Mouse (Mus musculus): Measurements from ENCODE around the gene Rnf144b. TPM values are rescaled to one million over a fixed set of nuclear protein-coding genes. Genes with fewer than 3 reads are reported as not detected.

The Rnf144b gene
- total RNA-seq, 2 experiments from 2014 or later = 25.6 to 25.9 TPM

- peak; percentile 58 for ATAC-seq (ENCODE audit: poor library complexity, severe bottlenecking)
Observed at GRCm38 (mm10) chr13:47121333-47121889, 1.0 kb upstream of the Rnf144b start.

- ATAC-seq (ENCODE audit: poor library complexity, severe bottlenecking) = no peak
Observed at GRCm38 (mm10) chr13:47124449-47124848, 2.0 kb downstream of the Rnf144b start.

- no peak for ATAC-seq (ENCODE audit: poor library complexity, severe bottlenecking)
Observed at GRCm38 (mm10) chr13:47124986-47125385, 2.5 kb downstream of the Rnf144b start.

- ATAC-seq (ENCODE audit: poor library complexity, severe bottlenecking) = no peak
Observed at GRCm38 (mm10) chr13:47125595-47125994, 3.1 kb downstream of the Rnf144b start.

DNA sequence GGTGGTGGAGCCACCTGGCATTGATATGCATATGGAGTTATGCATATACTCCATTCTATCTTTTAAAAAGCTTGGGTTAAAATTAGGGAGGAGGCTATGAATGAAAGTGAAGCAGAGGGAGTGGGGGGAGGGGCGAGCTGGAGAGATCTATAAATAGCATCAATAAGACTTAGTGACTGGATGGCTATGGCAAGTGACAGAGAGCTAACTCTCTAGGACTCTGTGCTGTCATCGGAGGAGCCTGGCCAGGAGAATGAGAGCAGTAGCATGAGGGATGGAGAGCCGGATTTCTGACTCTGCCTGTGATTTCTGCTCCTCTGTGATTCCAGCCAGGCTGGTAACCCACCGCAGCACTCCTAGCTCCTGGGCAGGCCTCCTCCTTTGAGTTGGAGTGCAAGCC lies 6.6 kb downstream of the Rnf144b start:
- ATAC-seq (ENCODE audit: poor library complexity, severe bottlenecking) = no peak

- no peak for ATAC-seq (ENCODE audit: poor library complexity, severe bottlenecking)
Observed at GRCm38 (mm10) chr13:47133058-47133457, 10.6 kb downstream of the Rnf144b start.

GRCm38 (mm10) chr13:47134836-47135235 lies 12.4 kb downstream of the Rnf144b start:
- ATAC-seq (ENCODE audit: poor library complexity, severe bottlenecking) = no peak

DNA sequence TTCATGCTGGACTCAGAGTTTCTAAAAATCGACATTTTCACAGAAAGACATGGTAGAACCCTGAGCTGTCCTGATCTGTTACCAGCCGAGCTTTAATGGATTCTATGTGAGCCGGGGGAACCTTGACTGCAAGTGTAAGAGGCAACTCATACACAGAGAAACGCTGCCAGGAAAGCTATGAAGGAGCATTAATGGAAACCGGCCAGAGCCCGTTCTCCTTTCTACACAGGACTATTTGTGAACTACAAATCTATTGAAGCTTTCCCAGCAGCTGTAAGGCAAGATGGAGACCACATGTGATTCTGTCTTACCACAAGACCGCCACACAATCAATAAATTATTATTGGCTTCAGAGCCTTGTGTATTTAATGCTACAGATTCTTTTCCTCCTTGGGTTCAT lies 13.3 kb downstream of the Rnf144b start:
- no peak for ATAC-seq (ENCODE audit: poor library complexity, severe bottlenecking)

DNA sequence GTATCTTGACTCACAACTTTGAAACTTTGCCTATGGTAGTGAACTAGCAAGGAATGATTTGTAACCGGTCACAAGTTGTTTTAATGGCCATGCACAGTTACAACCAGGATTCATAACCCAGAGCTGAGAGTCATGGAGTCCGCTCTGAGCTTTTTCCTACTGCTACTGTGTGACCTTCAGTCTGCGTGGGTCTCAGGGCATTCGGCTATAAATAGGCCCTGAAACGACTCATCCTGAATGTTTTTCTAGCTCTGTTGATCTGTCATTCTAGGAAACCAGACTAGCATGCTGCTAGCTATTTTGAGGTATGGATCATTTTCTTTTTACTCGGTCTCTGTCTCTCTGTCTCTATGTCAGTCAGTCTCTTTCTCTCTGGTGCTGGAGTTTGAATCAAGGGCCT lies 20.3 kb downstream of the Rnf144b start:
- ATAC-seq (ENCODE audit: poor library complexity, severe bottlenecking) = no peak

DNA sequence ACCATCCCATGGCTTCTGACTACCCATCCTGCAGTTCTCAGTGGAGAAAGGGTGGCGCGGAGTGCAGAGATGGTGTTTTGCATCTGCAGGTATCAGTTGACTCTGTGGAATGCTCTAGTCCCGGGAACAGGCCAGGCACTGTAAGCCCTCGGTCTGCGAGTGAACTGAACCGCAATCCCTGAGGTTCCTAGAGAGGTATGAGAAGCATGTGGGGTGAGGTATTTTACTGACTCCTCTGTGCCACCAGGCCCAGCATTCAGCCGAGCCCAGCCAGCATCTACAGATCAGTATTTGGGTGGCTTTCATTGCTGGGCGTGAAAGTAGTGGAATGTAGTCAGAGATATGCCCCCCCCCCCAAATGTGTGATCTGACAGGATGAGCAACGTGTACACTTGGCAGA lies 23.5 kb downstream of the Rnf144b start:
- ATAC-seq (ENCODE audit: poor library complexity, severe bottlenecking) = no peak

- ATAC-seq (ENCODE audit: poor library complexity, severe bottlenecking) = no peak
Observed at GRCm38 (mm10) chr13:47146388-47146787, 23.9 kb downstream of the Rnf144b start.

DNA sequence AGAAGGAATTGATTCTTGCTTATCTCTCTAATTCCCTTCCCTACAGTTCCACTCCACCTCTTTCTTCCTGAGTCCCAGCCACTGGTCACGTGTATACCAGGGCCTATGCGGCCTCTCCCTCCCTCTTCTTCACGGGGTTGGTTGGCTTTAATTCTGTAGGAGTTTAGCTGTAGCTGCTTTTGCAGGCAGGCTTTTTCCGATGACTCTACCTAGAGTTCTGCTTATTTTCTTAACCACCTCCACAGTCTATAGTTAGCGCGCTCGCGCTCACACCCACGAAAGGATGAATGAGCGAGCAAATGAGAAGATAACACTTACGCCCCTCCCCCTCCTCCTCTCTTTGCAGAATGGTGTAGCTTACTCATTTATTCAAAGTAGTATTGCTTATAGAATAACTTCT lies 26.1 kb downstream of the Rnf144b start:
- ATAC-seq (ENCODE audit: poor library complexity, severe bottlenecking) = no peak

DNA sequence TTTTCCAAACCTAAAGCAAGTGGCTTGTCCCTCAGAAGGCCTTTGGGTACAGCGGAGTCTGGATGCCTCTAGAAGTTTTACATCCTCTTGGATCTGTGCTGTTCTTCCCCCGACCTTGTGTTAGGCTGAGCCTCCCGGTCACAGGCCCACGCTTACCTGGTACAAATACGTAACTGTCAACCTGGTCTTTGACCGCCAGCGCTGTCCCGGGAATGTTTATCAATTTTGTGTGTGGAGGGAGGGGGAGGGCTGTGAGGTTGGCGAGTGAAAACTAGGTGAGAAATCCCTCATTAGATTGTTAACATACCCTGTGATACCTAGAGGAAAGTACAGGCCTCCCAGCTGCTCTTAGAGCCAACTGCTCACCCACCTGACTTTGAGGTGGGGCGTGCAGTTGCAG lies 27.5 kb downstream of the Rnf144b start:
- no peak for ATAC-seq (ENCODE audit: poor library complexity, severe bottlenecking)

- ATAC-seq (ENCODE audit: poor library complexity, severe bottlenecking) = peak; percentile 82
Observed at GRCm38 (mm10) chr13:47151060-47151459, 28.6 kb downstream of the Rnf144b start.

- ATAC-seq (ENCODE audit: poor library complexity, severe bottlenecking) = peak; percentile 80
Observed at GRCm38 (mm10) chr13:47152390-47152789, 29.9 kb downstream of the Rnf144b start.

GRCm38 (mm10) chr13:47153206-47153605 lies 30.8 kb downstream of the Rnf144b start:
- no peak for ATAC-seq (ENCODE audit: poor library complexity, severe bottlenecking)

- no peak for ATAC-seq (ENCODE audit: poor library complexity, severe bottlenecking)
Observed at GRCm38 (mm10) chr13:47154866-47155265, 32.4 kb downstream of the Rnf144b start.

- no peak for ATAC-seq (ENCODE audit: poor library complexity, severe bottlenecking)
Observed at GRCm38 (mm10) chr13:47156841-47157240, 34.4 kb downstream of the Rnf144b start.

- no peak for ATAC-seq (ENCODE audit: poor library complexity, severe bottlenecking)
Observed at GRCm38 (mm10) chr13:47162001-47162400, 39.5 kb downstream of the Rnf144b start.

DNA sequence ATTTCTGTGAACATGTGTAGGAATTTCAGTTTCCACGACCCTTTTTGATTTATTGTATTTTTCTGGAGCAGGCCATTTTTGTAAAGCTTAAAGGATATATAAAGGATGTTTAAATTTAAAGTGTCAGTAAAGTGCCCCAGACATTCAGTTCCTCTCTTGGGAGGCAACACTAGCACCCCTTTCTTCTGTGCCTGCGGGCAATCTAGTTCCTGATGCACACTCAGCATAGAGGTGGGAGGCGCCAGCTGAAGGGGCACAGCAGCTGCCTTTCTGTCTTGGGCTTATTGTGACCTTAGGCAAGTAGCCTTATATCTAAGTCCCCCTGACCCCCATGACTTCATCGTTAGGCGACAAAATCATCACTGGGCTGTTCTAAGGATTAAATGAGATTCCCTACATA lies 42.3 kb downstream of the Rnf144b start:
- ATAC-seq (ENCODE audit: poor library complexity, severe bottlenecking) = peak; percentile 69

DNA sequence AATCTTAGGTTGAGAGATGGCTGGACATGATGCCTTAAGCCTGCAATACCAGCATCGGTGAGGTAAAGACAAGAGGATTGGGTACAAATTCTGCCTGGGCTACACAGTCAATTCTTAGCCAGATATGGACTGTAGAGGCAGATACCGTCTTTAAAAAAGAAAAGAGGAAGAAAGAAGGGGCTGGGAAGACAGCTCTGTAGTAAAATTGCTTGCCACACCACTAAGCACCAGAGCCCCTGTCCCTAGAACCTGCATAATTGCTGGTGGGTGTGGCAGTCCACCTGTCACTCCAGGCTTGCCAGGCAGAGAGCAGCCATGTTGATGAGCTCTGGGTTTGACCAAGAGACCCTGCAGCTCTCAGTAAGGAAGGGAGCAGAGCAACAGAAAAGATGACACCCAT lies 42.8 kb downstream of the Rnf144b start:
- peak; percentile 54 for ATAC-seq (ENCODE audit: poor library complexity, severe bottlenecking)

DNA sequence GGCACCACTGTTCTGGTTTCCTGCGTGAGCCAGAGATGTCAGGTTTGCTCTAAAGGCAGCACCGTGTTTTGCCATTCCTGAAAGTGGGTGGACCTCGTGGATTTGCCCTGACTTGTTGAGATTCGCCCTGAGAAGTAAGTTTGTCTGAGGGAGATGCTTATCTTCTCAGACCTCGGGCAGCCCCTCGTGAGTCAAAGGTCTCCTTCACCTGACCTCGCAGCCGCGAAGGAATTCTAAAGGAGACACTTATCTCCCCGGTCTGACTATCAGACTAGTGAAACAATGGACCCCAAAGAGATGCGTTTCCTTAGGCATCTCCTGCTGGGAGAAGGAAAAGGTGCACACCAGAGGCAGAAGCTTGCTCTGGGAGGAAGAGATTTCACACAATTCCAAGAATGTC lies 46.0 kb downstream of the Rnf144b start:
- no peak for ATAC-seq (ENCODE audit: poor library complexity, severe bottlenecking)

- no peak for ATAC-seq (ENCODE audit: poor library complexity, severe bottlenecking)
Observed at GRCm38 (mm10) chr13:47170026-47170425, 47.6 kb downstream of the Rnf144b start.

All from megakaryocyte, adult 5-6 weeks (primary cell).